Mouse (Mus musculus) cerebellum, adult 2 months (tissue): ENCODE measurements at regions not wholly inside any gene's neighbourhood (a gene's known extent, or its start where the extent isn't known, plus 50 kb on each side); places are given as distances from the start of the nearest gene placed in this dataset.

Experiments used
- CTCF ChIP-seq: fragments of 200-500 bp; IDR thresholded peaks from 2 replicates; pipeline ENCODE4 v1.5.1; 2011; ENCODE audit warnings: low read depth, mild to moderate bottlenecking, control low read depth, low read length, moderate library complexity, borderline replicate concordance; ENCODE audit not compliant: insufficient read depth
- POLR2A ChIP-seq: fragments of 200-500 bp; IDR thresholded peaks from 2 replicates; pipeline ENCODE4 v1.6.1; 2011; ENCODE audit warnings: low read length, control low read depth, borderline replicate concordance; ENCODE audit not compliant: insufficient read depth

DNA sequence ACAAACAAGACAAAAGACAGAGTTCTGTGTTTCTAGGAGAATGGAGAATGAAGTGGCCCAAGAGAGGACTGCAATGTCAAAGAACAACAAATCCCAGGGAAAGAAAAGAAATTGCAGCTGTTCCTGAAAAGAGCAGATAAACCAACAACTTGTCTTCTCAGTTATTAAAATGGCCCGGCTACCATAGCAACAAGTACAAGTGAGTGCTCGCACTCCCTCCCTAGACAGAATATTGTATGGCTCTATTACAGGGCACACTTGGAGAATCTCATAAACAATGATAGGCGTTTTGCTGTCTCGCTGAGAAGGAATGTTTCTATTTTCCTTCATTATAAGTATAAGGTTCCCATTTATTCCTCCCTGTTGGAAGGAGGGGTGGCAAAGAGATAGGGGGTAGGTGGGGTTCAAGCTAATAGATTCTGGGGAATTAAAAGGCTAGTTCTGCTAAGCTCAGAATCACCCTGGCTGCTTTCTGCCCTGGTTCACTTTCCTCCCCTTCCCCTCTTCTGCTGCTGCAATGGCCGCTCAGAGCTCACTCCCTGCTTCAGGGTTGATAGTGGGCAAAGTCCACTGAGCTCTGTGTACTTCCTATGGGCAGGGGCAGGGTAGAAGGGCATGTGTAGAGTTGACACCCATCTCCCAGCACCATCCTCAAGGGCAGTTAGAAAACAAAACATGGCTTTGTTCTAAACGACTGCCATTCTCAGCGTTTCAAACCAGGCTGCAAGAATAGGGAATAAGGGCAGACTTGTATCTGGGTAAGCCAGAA, 178.5 kb downstream of the Gpam start:
- no peak for TF ChIP-seq POLR2A
- no peak for TF ChIP-seq CTCF
